Mouse (Mus musculus): ENCODE results near the gene Olfr533. TPM values are rescaled to one million over a fixed set of nuclear protein-coding genes. Genes with fewer than 3 reads are reported as not detected.
"Not testable (repeated sequence)": the region's sequence is repeated elsewhere in the genome, so short reads cannot be mapped to it uniquely, and the experiment has no call there.

Gene Olfr533
- polyA plus RNA-seq, 1 experiment from 2014 or later = not detected

DNA sequence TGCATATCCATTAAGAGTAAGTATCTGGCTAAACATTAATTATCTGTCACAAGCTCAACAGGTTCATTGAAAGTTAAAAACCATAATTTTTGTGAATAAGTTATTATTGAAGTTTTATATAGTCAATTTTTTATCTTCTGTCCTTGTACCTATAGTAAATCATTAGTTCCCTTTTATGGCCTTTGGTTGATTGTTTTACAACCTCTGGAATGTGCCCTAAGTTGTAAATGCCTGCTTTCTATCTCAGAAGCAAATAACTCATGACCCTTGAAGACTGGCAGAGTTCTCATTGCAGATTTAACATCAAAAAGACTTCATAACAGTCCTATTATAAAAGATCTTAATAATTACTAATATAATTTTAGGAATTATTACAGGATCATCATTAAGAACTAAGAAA, 31.5 kb downstream of the Olfr533 start:
- no peaks in the 10 kb centered on the region for H3K27me3 ChIP-seq (ENCODE audit: control insufficient read depth, insufficient read depth, low read length)
- no peak overlapping the region for H3K4me3 ChIP-seq (ENCODE audit: control insufficient read depth in 1 of 2, insufficient read depth in 1 of 2, low read depth in 1 of 2, low read length in 2 of 2)
- no peak overlapping the region for H3K9ac ChIP-seq (ENCODE audit: low read length)
- no peaks in the 10 kb centered on the region for H3K36me3 ChIP-seq (ENCODE audit: control insufficient read depth, insufficient read depth, low read length)
- H3K4me2 ChIP-seq (ENCODE audit: low read length) = no peak overlapping the region
- H3K27ac ChIP-seq (replicated peaks in 1 of 2; ENCODE audit: control insufficient read depth in 1 of 2, insufficient read depth in 1 of 2, low read depth in 2 of 2, low read length in 2 of 2) = no peak overlapping the region
- H3K4me1 ChIP-seq (ENCODE audit: control insufficient read depth in 2 of 2, insufficient read depth in 2 of 2, low read length in 2 of 2) = no peaks in the 10 kb centered on the region
- no peak for ATAC-seq (ENCODE audit: insufficient number of reproducible peaks, insufficient read depth, low FRiP score, low read depth)
- H3K9me3 ChIP-seq (ENCODE audit: control insufficient read depth, low read length) = 0 out of 2 replicates have a peak, but pooled peaks cover 2% of the 10 kb centered on the region

DNA sequence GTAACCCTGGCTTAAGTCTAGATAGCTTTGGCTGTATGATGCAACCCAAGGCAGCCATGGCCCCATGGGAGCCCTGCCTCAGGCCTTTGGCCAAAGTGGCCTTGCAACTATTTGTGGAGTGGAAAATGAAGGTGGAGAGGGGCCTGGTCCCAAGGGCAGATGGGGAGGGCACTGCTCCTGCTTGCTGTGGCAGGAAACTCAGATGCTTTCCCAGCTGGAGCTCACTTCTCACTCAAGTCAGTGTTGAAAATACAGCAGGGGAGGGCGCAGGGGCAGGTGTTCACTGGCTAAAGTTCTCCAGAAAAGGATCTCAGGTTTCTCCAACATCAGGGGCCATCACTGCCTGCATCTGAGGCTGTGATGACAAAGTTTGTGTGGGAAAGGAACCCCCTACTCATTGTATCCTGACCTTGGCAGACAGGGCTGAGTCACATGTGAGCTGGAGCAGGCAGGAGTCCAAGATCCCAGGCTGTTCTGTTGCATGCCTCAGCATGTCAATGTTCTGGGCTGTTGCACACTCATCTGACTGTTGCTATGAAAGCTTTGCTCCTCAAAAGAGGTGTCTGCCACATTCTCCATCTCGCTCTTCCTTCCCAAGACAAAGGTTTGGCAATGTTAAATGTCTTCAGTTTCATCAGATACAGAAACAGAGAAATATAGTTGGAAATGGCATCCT, 44.3 kb downstream of the Olfr533 start, which contains the start of gene Olfr536:
Gene Olfr536, minus strand, starts transcription at position 51 of the 676 bp plus-strand sequence.
- ATAC-seq (ENCODE audit: insufficient number of reproducible peaks, insufficient read depth, low FRiP score, low read depth); H3K9me3 ChIP-seq (ENCODE audit: control insufficient read depth, low read length); H3K27ac ChIP-seq (replicated peaks in 1 of 2; ENCODE audit: control insufficient read depth in 1 of 2, insufficient read depth in 1 of 2, low read depth in 2 of 2, low read length in 2 of 2); H3K4me3 ChIP-seq (ENCODE audit: control insufficient read depth in 1 of 2, insufficient read depth in 1 of 2, low read depth in 1 of 2, low read length in 2 of 2); H3K36me3 ChIP-seq (ENCODE audit: control insufficient read depth, insufficient read depth, low read length); H3K9ac ChIP-seq (ENCODE audit: low read length); H3K4me2 ChIP-seq (ENCODE audit: low read length); H3K4me1 ChIP-seq (ENCODE audit: control insufficient read depth in 2 of 2, insufficient read depth in 2 of 2, low read length in 2 of 2); H3K27me3 ChIP-seq (ENCODE audit: control insufficient read depth, insufficient read depth, low read length): not testable (repeated sequence)
- WGBS = 41% methylated on average over 2 of the region's 2 CpGs

Other genes with a start within 250 kb of the Olfr533 start
- not detected in 2 replicates for gene Cd163l1, start 245.1 kb upstream of the Olfr533 start, polyA plus RNA-seq (2014; fragmentation: Nextera tagmentation; extraction: Ambion mirVana)
- not detected in 2 replicates for gene 5830411N06Rik, start 216.1 kb upstream of the Olfr533 start, polyA plus RNA-seq (2014; fragmentation: Nextera tagmentation; extraction: Ambion mirVana)
- not detected in 2 replicates for gene Olfr525, start 142.5 kb upstream of the Olfr533 start, polyA plus RNA-seq (2014; fragmentation: Nextera tagmentation; extraction: Ambion mirVana)
- not detected in 2 replicates for gene Olfr527, start 129.4 kb upstream of the Olfr533 start, polyA plus RNA-seq (2014; fragmentation: Nextera tagmentation; extraction: Ambion mirVana)
- gene Olfr60, start 101.7 kb upstream of the Olfr533 start, polyA plus RNA-seq (2014; fragmentation: Nextera tagmentation; extraction: Ambion mirVana) = not detected in 2 replicates
- not detected in 2 replicates for gene Olfr530, start 87.0 kb upstream of the Olfr533 start, polyA plus RNA-seq (2014; fragmentation: Nextera tagmentation; extraction: Ambion mirVana)
- gene Olfr531, start 60.5 kb upstream of the Olfr533 start, polyA plus RNA-seq (2014; fragmentation: Nextera tagmentation; extraction: Ambion mirVana) = not detected in 2 replicates
- gene Olfr532, start 41.7 kb upstream of the Olfr533 start, polyA plus RNA-seq (2014; fragmentation: Nextera tagmentation; extraction: Ambion mirVana) = not detected in 2 replicates
- not detected in 2 replicates for gene Olfr535, start 20.8 kb downstream of the Olfr533 start, polyA plus RNA-seq (2014; fragmentation: Nextera tagmentation; extraction: Ambion mirVana)
- not detected in 2 replicates for gene Olfr536, start 44.0 kb downstream of the Olfr533 start, polyA plus RNA-seq (2014; fragmentation: Nextera tagmentation; extraction: Ambion mirVana)
- not detected in 2 replicates for gene Olfr538, start 104.5 kb downstream of the Olfr533 start, polyA plus RNA-seq (2014; fragmentation: Nextera tagmentation; extraction: Ambion mirVana)
- gene Olfr46, start 137.9 kb downstream of the Olfr533 start, polyA plus RNA-seq (2014; fragmentation: Nextera tagmentation; extraction: Ambion mirVana) = not detected in 2 replicates
- gene Olfr61, start 165.6 kb downstream of the Olfr533 start, polyA plus RNA-seq (2014; fragmentation: Nextera tagmentation; extraction: Ambion mirVana) = not detected in 2 replicates
- not detected in 2 replicates for gene Olfr53, start 183.1 kb downstream of the Olfr533 start, polyA plus RNA-seq (2014; fragmentation: Nextera tagmentation; extraction: Ambion mirVana)
- not detected in 2 replicates for gene Olfr539, start 196.6 kb downstream of the Olfr533 start, polyA plus RNA-seq (2014; fragmentation: Nextera tagmentation; extraction: Ambion mirVana)
- not detected in 2 replicates for gene Olfr45, start 218.6 kb downstream of the Olfr533 start, polyA plus RNA-seq (2014; fragmentation: Nextera tagmentation; extraction: Ambion mirVana)
- not detected in 2 replicates for gene Olfr541, start 233.9 kb downstream of the Olfr533 start, polyA plus RNA-seq (2014; fragmentation: Nextera tagmentation; extraction: Ambion mirVana)